Mouse (Mus musculus) lung, adult 2 months (tissue): Measurements from ENCODE around the gene Iffo1.

ENCODE experiments used
- CTCF ChIP-seq: fragments of 200-500 bp; IDR thresholded peaks from 2 replicates; pipeline ENCODE4 v1.5.1; 2011; ENCODE audit warnings: mild to moderate bottlenecking, low read length, control low read depth; ENCODE audit not compliant: insufficient read depth
- POLR2A ChIP-seq: fragments of 200-500 bp; IDR thresholded peaks from 2 replicates; pipeline ENCODE4 v1.6.1; 2011; ENCODE audit warnings: low read depth, mild to moderate bottlenecking, control low read depth, low read length, borderline replicate concordance; ENCODE audit errors: extremely low read depth

DNA sequence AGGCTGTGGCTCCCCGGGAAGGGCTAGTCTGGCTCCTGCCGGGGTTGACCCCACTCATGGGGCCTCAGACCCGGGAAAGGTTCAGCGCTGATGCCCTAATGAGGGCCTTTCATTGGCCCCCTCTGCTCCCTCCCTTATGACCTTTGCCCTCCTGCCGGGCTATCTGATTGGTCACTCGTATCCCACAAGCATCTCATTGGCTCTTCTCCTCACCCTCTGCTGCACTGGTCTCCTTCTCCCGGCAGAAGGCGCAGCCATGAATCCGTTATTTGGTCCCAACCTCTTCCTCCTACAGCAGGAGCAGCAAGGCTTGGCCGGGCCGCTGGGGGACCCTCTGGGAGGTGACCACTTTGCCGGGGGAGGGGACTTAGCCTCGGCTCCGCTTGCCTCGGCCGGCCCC lies at the start of gene Iffo1:
- TF ChIP-seq CTCF, result peak; percentile 52
- peak; percentile 75; the same call in 1 of the 2 replicates for TF ChIP-seq POLR2A
